Mouse (Mus musculus) macrophage (primary cell): ENCODE results near the gene Ccdc30. TPM values are rescaled to one million over a fixed set of nuclear protein-coding genes. Genes with fewer than 3 reads are reported as not detected.
A peak's percentile ranks its signal among the peaks of the same experiment; 100 is the strongest.

Experiments
- H3K27ac ChIP-seq: fragments of 350-480 bp; formaldehyde crosslinking; 2 replicates; pipeline ENCODE4 v1.9.0; 2021
- H3K36me3 ChIP-seq: fragments of 350-480 bp; formaldehyde crosslinking; 2 replicates; pipeline ENCODE4 v1.9.0; 2021; ENCODE audit errors: inconsistent target
- H3K4me3 ChIP-seq: fragments of 350-480 bp; formaldehyde crosslinking; 2 replicates; pipeline ENCODE4 v1.9.0; 2021; ENCODE audit errors: inconsistent target
- H3K79me2 ChIP-seq: fragments of 350-480 bp; formaldehyde crosslinking; 2 replicates; pipeline ENCODE4 v1.9.0; 2021; ENCODE audit errors: inconsistent target
- WGBS: methylation state at CpG from one replicate; pipeline ENCODE4 v1.1.7; 2026; ENCODE audit warnings: inconsistent platforms; ENCODE audit not compliant: missing documents; 5-methylcytosine and 5-hydroxymethylcytosine counted together
- polyA plus RNA-seq: library from polyadenylated mRNA; stranded (reverse); fragments of 250-400 nt; gene quantifications from 3 replicates; pipeline ENCODE4 v1.2.4, GENCODE M21; 2018; ENCODE audit warnings: inconsistent platforms

Ccdc30 gene
- polyA plus RNA-seq, 1 experiment from 2014 or later: not detected

- Histone ChIP-seq H3K4me3 (no peak overlapping the region), H3K27ac (no peak overlapping the region), H3K79me2 (no peaks in the 10 kb centered on the region), H3K36me3 (no peaks in the 10 kb centered on the region)
- WGBS: 76% methylated on average over 3 of the region's 3 CpGs
Measured at GRCm38 (mm10) chr4:119389184-119389583, 26.1 kb downstream of the Ccdc30 start.

- no peaks in the 10 kb centered on the region for H3K79me2 ChIP-seq
- no peak overlapping the region for H3K27ac ChIP-seq
- H3K4me3 ChIP-seq: no peak overlapping the region
- no peaks in the 10 kb centered on the region for H3K36me3 ChIP-seq
- 75% methylated on average over 7 of the region's 7 CpGs for WGBS
Measured at GRCm38 (mm10) chr4:119381471-119382190, 33.7 kb downstream of the Ccdc30 start.

- Histone ChIP-seq H3K27ac (no peak overlapping the region), H3K79me2 (no peaks in the 10 kb centered on the region), H3K4me3 (no peak overlapping the region), H3K36me3 (no peaks in the 10 kb centered on the region)
- WGBS: 93% methylated on average over 5 of the region's 6 CpGs
Measured at GRCm38 (mm10) chr4:119369460-119369859, 45.9 kb downstream of the Ccdc30 start.

GRCm38 (mm10) chr4:119366758-119367526 lies 48.4 kb downstream of the Ccdc30 start:
- Histone ChIP-seq H3K27ac (no peak overlapping the region), H3K4me3 (no peak overlapping the region), H3K36me3 (no peaks in the 10 kb centered on the region), H3K79me2 (no peaks in the 10 kb centered on the region)
- 44% methylated on average over 4 of the region's 4 CpGs for WGBS

GRCm38 (mm10) chr4:119362231-119362630 lies 53.1 kb downstream of the Ccdc30 start:
- Histone ChIP-seq H3K27ac (no peak overlapping the region), H3K4me3 (no peak overlapping the region), H3K36me3 (no peaks in the 10 kb centered on the region), H3K79me2 (no peaks in the 10 kb centered on the region)
- 92% methylated on average over 3 of the region's 3 CpGs for WGBS

- 14% methylated on average over 30 of the region's 30 CpGs for WGBS
- Histone ChIP-seq H3K79me2 (no peaks in the 10 kb centered on the region), H3K4me3 (no peak overlapping the region), H3K36me3 (no peaks in the 10 kb centered on the region), H3K27ac (no peak overlapping the region)
Measured at GRCm38 (mm10) chr4:119359196-119359971, 55.9 kb downstream of the Ccdc30 start.

GRCm38 (mm10) chr4:119345508-119345907 lies 69.8 kb downstream of the Ccdc30 start:
- Histone ChIP-seq H3K27ac (no peak overlapping the region), H3K79me2 (no peaks in the 10 kb centered on the region), H3K36me3 (no peaks in the 10 kb centered on the region), H3K4me3 (no peak overlapping the region)
- 92% methylated on average over 6 of the region's 6 CpGs for WGBS

- no peak overlapping the region for H3K27ac ChIP-seq
- no peaks in the 10 kb centered on the region for H3K79me2 ChIP-seq
- H3K4me3 ChIP-seq: no peak overlapping the region
- no peaks in the 10 kb centered on the region for H3K36me3 ChIP-seq
- WGBS: 11% methylated on average over 10 of the region's 10 CpGs
Measured at GRCm38 (mm10) chr4:119338861-119339361, 76.4 kb downstream of the Ccdc30 start.

GRCm38 (mm10) chr4:119338422-119338821 lies 76.9 kb downstream of the Ccdc30 start:
- WGBS: 95% methylated on average over 4 of the region's 4 CpGs
- no peaks in the 10 kb centered on the region for H3K36me3 ChIP-seq
- no peaks in the 10 kb centered on the region for H3K79me2 ChIP-seq
- H3K4me3 ChIP-seq: no peak overlapping the region
- no peak overlapping the region for H3K27ac ChIP-seq

- no peak overlapping the region for H3K27ac ChIP-seq
- H3K36me3 ChIP-seq: no peaks in the 10 kb centered on the region
- WGBS: 94% methylated on average over 5 of the region's 6 CpGs
- H3K4me3 ChIP-seq: no peak overlapping the region
- no peaks in the 10 kb centered on the region for H3K79me2 ChIP-seq
Measured at GRCm38 (mm10) chr4:119333487-119333886, 81.8 kb downstream of the Ccdc30 start.

- Histone ChIP-seq H3K4me3 (peak overlapping the region; percentile 78), H3K27ac (peak overlapping the region; percentile 61), H3K79me2 (peaks cover 11% of the 10 kb centered on the region), H3K36me3 (peaks cover 12% of the 10 kb centered on the region; the same call in 1 of the 2 replicates)
- 46% methylated on average over 6 of the region's 10 CpGs for WGBS
Measured at GRCm38 (mm10) chr4:119320896-119321550, 94.3 kb downstream of the Ccdc30 start.

GRCm38 (mm10) chr4:119320131-119320830 lies 95.0 kb downstream of the Ccdc30 start, which contains the start of gene Ppih:
TSS of gene Ppih (minus strand) at chr4:119320546.
- peak within 1 kb of the TSS; percentile 78 for H3K4me3 ChIP-seq
- WGBS: 2% methylated on average over 44 of the region's 44 CpGs
- H3K79me2 ChIP-seq: peaks cover 11% of the 10 kb centered on the region
- peak within 1 kb of the TSS; percentile 61 for H3K27ac ChIP-seq
- H3K36me3 ChIP-seq: peaks cover 19% of the 10 kb centered on the region; the same call in 1 of the 2 replicates

- peaks cover 29% of the 10 kb centered on the region; the same call in 1 of the 2 replicates for H3K36me3 ChIP-seq
- 64% methylated on average over 1 of the region's 1 CpGs for WGBS
- no peaks in the 10 kb centered on the region; the same call in 1 of the 2 replicates for H3K79me2 ChIP-seq
- no peak overlapping the region for H3K27ac ChIP-seq
- no peak overlapping the region for H3K4me3 ChIP-seq
Measured at GRCm38 (mm10) chr4:119313756-119314155, 101.6 kb downstream of the Ccdc30 start.
